Mouse (Mus musculus): ENCODE data around the gene Ugt1a1. TPM values are rescaled to one million over a fixed set of nuclear protein-coding genes. Genes with fewer than 3 reads are reported as not detected.

The Ugt1a1 gene
- total and polyA plus RNA-seq, 3 experiments = 0.19 TPM; not detected in 2

DNA sequence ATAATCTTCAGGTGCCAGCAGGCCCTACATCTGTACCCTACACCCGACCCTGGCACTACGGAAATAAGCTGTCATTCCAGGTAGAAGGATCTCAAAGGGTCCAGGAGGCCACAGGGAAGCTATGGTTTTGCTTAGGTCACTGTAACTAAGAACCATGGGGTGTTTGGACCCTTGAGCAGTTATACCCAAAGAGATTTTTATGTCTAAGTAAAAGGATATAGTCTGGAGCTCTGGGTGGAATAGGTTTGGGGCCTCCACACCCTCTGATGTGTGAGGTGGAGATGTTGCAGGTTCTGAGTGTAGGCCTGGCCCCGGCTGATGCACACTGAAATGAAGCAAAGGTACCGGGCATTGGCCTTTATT, 22.5 kb downstream of the Ugt1a1 start:
- no peak overlapping the region for H3K4me2 ChIP-seq (ENCODE audit: insufficient read depth, low read depth, poor library complexity, severe bottlenecking)
- H3K4me1 ChIP-seq (ENCODE audit: control insufficient read depth in 1 of 2, insufficient read depth in 2 of 2) = no peaks in the 10 kb centered on the region
- peaks cover 84% of the 10 kb centered on the region for H3K9me3 ChIP-seq (replicated peaks; ENCODE audit: low read length)
- DNase-seq (ENCODE audit: extremely low read depth) = no peak
- no peak for TF ChIP-seq NELFE (IDR thresholded peaks at IDR 0.05; ENCODE audit: low read depth, low read length)
- no peak for TF ChIP-seq ZNF384 (IDR thresholded peaks at IDR 0.05; ENCODE audit: low read depth, low read length)
- no peak for TF ChIP-seq MAZ (IDR thresholded peaks at IDR 0.05; ENCODE audit: low read depth, low read length)
- TF ChIP-seq JUN (IDR thresholded peaks at IDR 0.05; ENCODE audit: insufficient read depth, low read depth, low read length) = no peak
- TF ChIP-seq UBTF (IDR thresholded peaks at IDR 0.05; ENCODE audit: low read depth, low read length) = no peak
- TF ChIP-seq MAFK (IDR thresholded peaks at IDR 0.05; ENCODE audit: insufficient replicate concordance, low read length) = no peak
- TF ChIP-seq ZMIZ1 (IDR thresholded peaks at IDR 0.05; ENCODE audit: low read depth, low read length) = no peak
- TF ChIP-seq EP300 (IDR thresholded peaks at IDR 0.05; ENCODE audit: low read length) = no peak
- TF ChIP-seq MYC (IDR thresholded peaks at IDR 0.05; ENCODE audit: low read depth, low read length) = no peak
- no peak for TF ChIP-seq PAX5 (IDR thresholded peaks at IDR 0.05; ENCODE audit: low read length)
- TF ChIP-seq KAT2A (IDR thresholded peaks at IDR 0.05; ENCODE audit: insufficient replicate concordance, low read length) = no peak
- no peak for TF ChIP-seq SIN3A (IDR thresholded peaks at IDR 0.05; ENCODE audit: low read length)
- no peak for TF ChIP-seq POLR2A (IDR thresholded peaks at IDR 0.05; ENCODE audit: low read depth, low read length)
- no peak for TF ChIP-seq GABPA (IDR thresholded peaks at IDR 0.05; ENCODE audit: insufficient replicate concordance, low read depth, low read length)
- TF ChIP-seq RCOR1 (conservative IDR thresholded peaks at IDR 0.05; ENCODE audit: low read depth, low read length) = no peak
- no peak for TF ChIP-seq SMC3 (IDR thresholded peaks at IDR 0.05; ENCODE audit: low read depth, low read length)
- no peak for TF ChIP-seq E2F4 (IDR thresholded peaks at IDR 0.05; ENCODE audit: insufficient replicate concordance, low read depth, low read length)
- TF ChIP-seq MAX (IDR thresholded peaks at IDR 0.05; ENCODE audit: low read length) = no peak
- no peak for TF ChIP-seq JUND (conservative IDR thresholded peaks at IDR 0.05; ENCODE audit: low read depth, low read length)
- no peak for TF ChIP-seq TBP (conservative IDR thresholded peaks at IDR 0.05; ENCODE audit: low read depth, low read length)
- in situ Hi-C loops (cut with MboI; ENCODE audit: low pct_ligation_motif_present, low pct_unique_long_range_greater_than_20kb, low sequenced_read_pairs) = no loop called here
- H3K36me3 ChIP-seq (replicated peaks in 1 of 2; ENCODE audit: control insufficient read depth in 1 of 2, insufficient read depth in 1 of 2, low read length in 1 of 2) = no peaks in the 10 kb centered on the region
- dilution Hi-C loops (cut with MboI; ENCODE audit: extremely low pct_ligation_motif_present, extremely low pct_unique_long_range_greater_than_20kb, low sequenced_read_pairs) = no loop called here
- H3K27me3 ChIP-seq (replicated peaks) = peaks cover 29% of the 10 kb centered on the region
- no peaks in the 10 kb centered on the region for H3K79me2 ChIP-seq (replicated peaks; ENCODE audit: control insufficient read depth, extremely low read depth, insufficient read depth, poor library complexity, severe bottlenecking)
- H3K27ac ChIP-seq (ENCODE audit: insufficient read depth, low read depth) = no peak overlapping the region
- H3K9ac ChIP-seq (ENCODE audit: insufficient read depth, low read depth) = no peak overlapping the region
- no peak overlapping the region for H3K4me3 ChIP-seq (replicated peaks in 1 of 3; ENCODE audit: low read depth in 2 of 3, low read length in 2 of 3, poor library complexity in 1 of 3)

DNA sequence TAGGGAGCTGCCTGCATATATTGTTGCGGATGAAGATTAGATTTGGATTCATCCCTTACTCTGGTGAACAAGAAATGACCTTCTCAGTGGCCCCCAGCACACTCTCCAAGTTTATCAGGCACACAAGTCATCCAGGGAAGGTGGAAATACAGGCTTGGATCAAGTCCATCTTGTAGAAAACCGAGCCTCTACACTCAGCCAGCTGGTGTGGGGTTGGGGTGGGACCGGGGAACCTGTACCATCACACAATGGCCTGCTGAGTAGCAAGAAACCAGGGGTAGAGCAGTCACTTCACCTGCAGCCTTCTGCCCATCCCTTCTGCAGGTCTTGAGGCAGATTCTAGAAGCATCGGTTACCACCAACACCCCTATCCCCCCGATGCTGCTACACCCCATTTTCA, 22.9 kb downstream of the Ugt1a1 start:
- Histone ChIP-seq H3K27ac (ENCODE audit: insufficient read depth, low read depth) (no peak overlapping the region), H3K9me3 (replicated peaks; ENCODE audit: low read length) (peaks cover 84% of the 10 kb centered on the region), H3K4me3 (replicated peaks in 1 of 3; ENCODE audit: low read depth in 2 of 3, low read length in 2 of 3, poor library complexity in 1 of 3) (no peak overlapping the region), H3K79me2 (replicated peaks; ENCODE audit: control insufficient read depth, extremely low read depth, insufficient read depth, poor library complexity, severe bottlenecking) (no peaks in the 10 kb centered on the region), H3K27me3 (replicated peaks) (peaks cover 32% of the 10 kb centered on the region), H3K9ac (ENCODE audit: insufficient read depth, low read depth) (no peak overlapping the region), H3K4me1 (ENCODE audit: control insufficient read depth in 1 of 2, insufficient read depth in 2 of 2) (no peaks in the 10 kb centered on the region), H3K4me2 (ENCODE audit: insufficient read depth, low read depth, poor library complexity, severe bottlenecking) (no peak overlapping the region), H3K36me3 (replicated peaks in 1 of 2; ENCODE audit: control insufficient read depth in 1 of 2, insufficient read depth in 1 of 2, low read length in 1 of 2) (no peaks in the 10 kb centered on the region)
- TF ChIP-seq MEF2A (IDR thresholded peaks at IDR 0.05; ENCODE audit: borderline replicate concordance, low read depth, low read length) = no peak
- no peak for TF ChIP-seq ZMIZ1 (IDR thresholded peaks at IDR 0.05; ENCODE audit: low read depth, low read length)
- no peak for TF ChIP-seq MXI1 (IDR thresholded peaks at IDR 0.05; ENCODE audit: low read depth, low read length)
- TF ChIP-seq ZC3H11A (IDR thresholded peaks at IDR 0.05; ENCODE audit: low read depth, low read length) = no peak
- TF ChIP-seq CTCF (conservative IDR thresholded peaks at IDR 0.05 in 1 of 2, IDR thresholded peaks at IDR 0.05 in 1 of 2; ENCODE audit: low read depth in 2 of 2, low read length in 2 of 2) = no peak
- no peak for TF ChIP-seq PAX5 (IDR thresholded peaks at IDR 0.05; ENCODE audit: low read length)
- no peak for TF ChIP-seq CHD2 (IDR thresholded peaks at IDR 0.05; ENCODE audit: low read length)
- no peak for TF ChIP-seq MYC (IDR thresholded peaks at IDR 0.05; ENCODE audit: low read depth, low read length)
- TF ChIP-seq MAX (IDR thresholded peaks at IDR 0.05; ENCODE audit: low read length) = no peak
- no peak for TF ChIP-seq ZNF384 (IDR thresholded peaks at IDR 0.05; ENCODE audit: low read depth, low read length)
- TF ChIP-seq MAZ (IDR thresholded peaks at IDR 0.05; ENCODE audit: low read depth, low read length) = no peak
- no peak for TF ChIP-seq RCOR1 (conservative IDR thresholded peaks at IDR 0.05; ENCODE audit: low read depth, low read length)
- TF ChIP-seq MAFK (IDR thresholded peaks at IDR 0.05; ENCODE audit: insufficient replicate concordance, low read length) = no peak
- no peak for TF ChIP-seq SMC3 (IDR thresholded peaks at IDR 0.05; ENCODE audit: low read depth, low read length)
- TF ChIP-seq IRF4 (IDR thresholded peaks at IDR 0.05; ENCODE audit: low read depth, low read length) = no peak
- no peak for TF ChIP-seq USF2 (conservative IDR thresholded peaks at IDR 0.05; ENCODE audit: low read depth, low read length)
- no peak for TF ChIP-seq USF1 (IDR thresholded peaks at IDR 0.05; ENCODE audit: low read depth, low read length)
- no peak for TF ChIP-seq BHLHE40 (IDR thresholded peaks at IDR 0.05; ENCODE audit: low read depth, low read length)
- TF ChIP-seq JUND (conservative IDR thresholded peaks at IDR 0.05; ENCODE audit: low read depth, low read length) = no peak
- dilution Hi-C loops (cut with MboI; ENCODE audit: extremely low pct_ligation_motif_present, extremely low pct_unique_long_range_greater_than_20kb, low sequenced_read_pairs) (no loop called here), in situ Hi-C loops (cut with MboI; ENCODE audit: low pct_ligation_motif_present, low pct_unique_long_range_greater_than_20kb, low sequenced_read_pairs) (no loop called here)
- no peak for DNase-seq (ENCODE audit: extremely low read depth)

Data from CH12.LX (cell line).